Mouse (Mus musculus) MEL (cell line): ENCODE measurements around the gene Akap13. TPM values are rescaled to one million over a fixed set of nuclear protein-coding genes. Genes with fewer than 3 reads are reported as not detected.
A peak's percentile ranks its signal among the peaks of the same experiment; 100 is the strongest.

Experiments
- DNase-seq: peaks from one replicate; pipeline ENCODE4 v3.0.0; 2011; ENCODE audit warnings: low read depth, low spot score
- H3K27ac ChIP-seq: 2 replicates; pipeline ENCODE4 v1.5.1; 2012; ENCODE audit warnings: low read depth, mild to moderate bottlenecking, control low read depth, low read length, moderate library complexity; ENCODE audit not compliant: control insufficient read depth
- H3K27me3 ChIP-seq, 2 experiments: fragments of 150-350 bp in 1 of 2; sonication (generic) in 1 of 2; 2 replicates each; pipeline ENCODE4 v1.6.1; 2012; ENCODE audit warnings: low read length in 2 of 2, mild to moderate bottlenecking in 2 of 2, improper control_type of control experiment in 1 of 2, moderate library complexity in 1 of 2; ENCODE audit not compliant: insufficient read depth in 2 of 2, control insufficient read depth in 1 of 2
- H3K36me3 ChIP-seq, 2 experiments: 2 replicates each; pipeline ENCODE4 v1.6.1; 2012 to 2014; ENCODE audit warnings: low read length in 2 of 2, improper control_type of control experiment in 1 of 2, inconsistent platforms in 1 of 2, mild to moderate bottlenecking in 1 of 2; ENCODE audit not compliant: insufficient read depth in 2 of 2, control insufficient read depth in 1 of 2
- H3K4me1 ChIP-seq, 2 experiments: fragments of 150-350 bp in 1 of 2; sonication (generic) in 1 of 2; 2 replicates each; pipeline ENCODE4 v1.6.1; 2012; ENCODE audit warnings: low read length in 2 of 2, improper control_type of control experiment in 1 of 2, mild to moderate bottlenecking in 1 of 2; ENCODE audit not compliant: insufficient read depth in 2 of 2, control insufficient read depth in 1 of 2
- H3K4me3 ChIP-seq, 2 experiments: fragments of 150-350 bp in 1 of 2; sonication (generic) in 1 of 2; 2 replicates each; pipeline ENCODE4 v1.5.1; 2012; ENCODE audit warnings: low read depth in 2 of 2, low read length in 2 of 2, mild to moderate bottlenecking in 2 of 2, moderate library complexity in 2 of 2, control low read depth in 1 of 2, improper control_type of control experiment in 1 of 2; ENCODE audit not compliant: control insufficient read depth in 1 of 2, insufficient read depth in 1 of 2
- H3K79me2 ChIP-seq: 2 replicates; pipeline ENCODE4 v1.6.1; 2012; ENCODE audit warnings: mild to moderate bottlenecking, low read length, moderate library complexity; ENCODE audit not compliant: control insufficient read depth, poor library complexity, insufficient read depth
- H3K9ac ChIP-seq: 2 replicates; pipeline ENCODE4 v1.6.1; 2012; ENCODE audit warnings: low read depth, mild to moderate bottlenecking, control low read depth, low read length, moderate library complexity; ENCODE audit not compliant: control insufficient read depth, poor library complexity, severe bottlenecking
- H3K9me3 ChIP-seq: fragments of 150-350 bp; sonication (generic); replicated peaks from 2 replicates; pipeline ENCODE4 v1.6.1; 2012; ENCODE audit warnings: mild to moderate bottlenecking, low read length, improper control_type of control experiment, moderate library complexity; ENCODE audit not compliant: insufficient read depth
- BHLHE40 ChIP-seq: IDR thresholded peaks from 2 replicates; pipeline ENCODE4 v1.6.1; 2012; ENCODE audit warnings: low read depth, mild to moderate bottlenecking, inconsistent platforms, low read length, improper control_type of control experiment, borderline replicate concordance
- CHD2 ChIP-seq: IDR thresholded peaks from 2 replicates; pipeline ENCODE4 v1.6.1; 2011; ENCODE audit warnings: low read length, improper control_type of control experiment
- ELF1 ChIP-seq: IDR thresholded peaks from 2 replicates; pipeline ENCODE4 v1.6.1; 2014; ENCODE audit warnings: low read depth, mild to moderate bottlenecking, inconsistent platforms, low read length, improper control_type of control experiment, moderate library complexity
- EP300 ChIP-seq, 2 experiments: IDR thresholded peaks; 2 replicates each; pipeline ENCODE4 v1.6.1; 2011; ENCODE audit warnings: improper control_type of control experiment in 2 of 2, low read length in 2 of 2, low read depth in 1 of 2, mild to moderate bottlenecking in 1 of 2
- ETS1 ChIP-seq: IDR thresholded peaks from 2 replicates; pipeline ENCODE4 v1.6.1; 2012; ENCODE audit warnings: low read depth, mild to moderate bottlenecking, inconsistent platforms, low read length, improper control_type of control experiment, moderate library complexity
- GABPA ChIP-seq: IDR thresholded peaks from 2 replicates; pipeline ENCODE4 v1.6.1; 2012; ENCODE audit warnings: low read depth, mild to moderate bottlenecking, inconsistent platforms, low read length, improper control_type of control experiment, moderate library complexity
- GATA1 ChIP-seq: IDR thresholded peaks from 2 replicates; pipeline ENCODE4 v1.6.1; 2011; ENCODE audit warnings: low read depth, low read length, improper control_type of control experiment
- HCFC1 ChIP-seq: IDR thresholded peaks from 2 replicates; pipeline ENCODE4 v1.6.1; 2012; ENCODE audit warnings: low read depth, mild to moderate bottlenecking, inconsistent platforms, low read length, improper control_type of control experiment, moderate library complexity
- JUND ChIP-seq: IDR thresholded peaks from 2 replicates; pipeline ENCODE4 v1.6.1; 2011; ENCODE audit warnings: low read depth, mild to moderate bottlenecking, improper control_type of control experiment, low read length
- KAT2A ChIP-seq: conservative IDR thresholded peaks from 2 replicates; pipeline ENCODE4 v1.6.1; 2012; ENCODE audit warnings: low read depth, low read length, improper control_type of control experiment, inconsistent platforms
- MAFK ChIP-seq: IDR thresholded peaks from 2 replicates; pipeline ENCODE4 v1.6.1; 2011; ENCODE audit warnings: low read depth, mild to moderate bottlenecking, low read length, improper control_type of control experiment, borderline replicate concordance
- MAZ ChIP-seq: IDR thresholded peaks from 2 replicates; pipeline ENCODE4 v1.6.1; 2012; ENCODE audit warnings: low read depth, mild to moderate bottlenecking, inconsistent platforms, low read length, improper control_type of control experiment
- MEF2A ChIP-seq: IDR thresholded peaks from 2 replicates; pipeline ENCODE4 v1.6.1; 2014; ENCODE audit warnings: low read depth, mild to moderate bottlenecking, inconsistent platforms, low read length, improper control_type of control experiment; ENCODE audit not compliant: poor library complexity, insufficient replicate concordance, severe bottlenecking; ENCODE audit errors: extremely low read depth
- MXI1 ChIP-seq: IDR thresholded peaks from 2 replicates; pipeline ENCODE4 v1.6.1; 2011; ENCODE audit warnings: mild to moderate bottlenecking, low read depth, low read length, improper control_type of control experiment
- MYB ChIP-seq: IDR thresholded peaks from 2 replicates; pipeline ENCODE4 v1.6.1; 2011; ENCODE audit warnings: mild to moderate bottlenecking, low read depth, low read length, improper control_type of control experiment
- MYC ChIP-seq: IDR thresholded peaks from 2 replicates; pipeline ENCODE4 v1.6.1; 2011; ENCODE audit warnings: low read depth, mild to moderate bottlenecking, low read length, improper control_type of control experiment, moderate library complexity
- NELFE ChIP-seq: IDR thresholded peaks from 2 replicates; pipeline ENCODE4 v1.6.1; 2011; ENCODE audit warnings: low read depth, low read length, improper control_type of control experiment
- NRF1 ChIP-seq: IDR thresholded peaks from 2 replicates; pipeline ENCODE4 v1.6.1; 2014; ENCODE audit warnings: low read depth, mild to moderate bottlenecking, inconsistent platforms, low read length, improper control_type of control experiment, moderate library complexity; ENCODE audit not compliant: poor library complexity, insufficient read depth, severe bottlenecking
- POLR2A ChIP-seq, 2 experiments: IDR thresholded peaks; 2 replicates each; pipeline ENCODE4 v1.6.1; 2011 to 2012; ENCODE audit warnings: low read length in 2 of 2, mild to moderate bottlenecking in 2 of 2, control low read depth in 1 of 2, improper control_type of control experiment in 1 of 2, low read depth in 1 of 2, moderate library complexity in 1 of 2; ENCODE audit not compliant: control insufficient read depth in 1 of 2, insufficient read depth in 1 of 2, poor library complexity in 1 of 2
- RCOR1 ChIP-seq: IDR thresholded peaks from 2 replicates; pipeline ENCODE4 v1.6.1; 2012; ENCODE audit warnings: low read depth, mild to moderate bottlenecking, inconsistent platforms, low read length, improper control_type of control experiment
- SIN3A ChIP-seq: IDR thresholded peaks from 2 replicates; pipeline ENCODE4 v1.6.1; 2012; ENCODE audit warnings: low read length, improper control_type of control experiment, inconsistent platforms
- SMC3 ChIP-seq: IDR thresholded peaks from 2 replicates; pipeline ENCODE4 v1.6.1; 2011; ENCODE audit warnings: low read depth, low read length, improper control_type of control experiment
- TAL1 ChIP-seq: IDR thresholded peaks from 2 replicates; pipeline ENCODE4 v1.6.1; 2012; ENCODE audit warnings: mild to moderate bottlenecking, inconsistent platforms, low read length, moderate library complexity, mixed read lengths
- TBP ChIP-seq: IDR thresholded peaks from 2 replicates; pipeline ENCODE4 v1.8.0; 2011; ENCODE audit warnings: low read depth, low read length, improper control_type of control experiment
- TCF12 ChIP-seq: IDR thresholded peaks from 2 replicates; pipeline ENCODE4 v1.6.1; 2014; ENCODE audit warnings: low read depth, mild to moderate bottlenecking, inconsistent platforms, low read length, improper control_type of control experiment, moderate library complexity
- USF2 ChIP-seq, 2 experiments: IDR thresholded peaks; 2 replicates each; pipeline ENCODE4 v1.6.1; 2011 to 2012; ENCODE audit warnings: improper control_type of control experiment in 2 of 2, low read length in 2 of 2, borderline replicate concordance in 1 of 2, inconsistent platforms in 1 of 2, low read depth in 1 of 2, mild to moderate bottlenecking in 1 of 2; ENCODE audit not compliant: insufficient read depth in 1 of 2
- ZC3H11A ChIP-seq: IDR thresholded peaks from 2 replicates; pipeline ENCODE4 v1.6.1; 2012; ENCODE audit warnings: low read depth, mild to moderate bottlenecking, inconsistent platforms, low read length, improper control_type of control experiment
- ZKSCAN1 ChIP-seq: IDR thresholded peaks from 2 replicates; pipeline ENCODE4 v1.6.1; 2012; ENCODE audit warnings: low read depth, mild to moderate bottlenecking, inconsistent platforms, low read length, improper control_type of control experiment, moderate library complexity
- ZNF384 ChIP-seq: IDR thresholded peaks from 2 replicates; pipeline ENCODE4 v1.6.1; 2012; ENCODE audit warnings: low read depth, mild to moderate bottlenecking, inconsistent platforms, low read length, improper control_type of control experiment
- polyA plus RNA-seq, 2 experiments: library from polyadenylated mRNA; stranded (reverse) in 1 of 2; unstranded in 1 of 2; fragments of >175 nt in 1 of 2; fragments of >200 nt in 1 of 2; gene quantifications; 2 replicates each; pipeline versions ENCODE4 v1.2.1 to v1.2.4; 2012; ENCODE audit warnings: low replicate concordance in 2 of 2, low read depth in 1 of 2; ENCODE audit not compliant: insufficient read length in 2 of 2, insufficient read depth in 1 of 2, missing spikeins in 1 of 2
- total RNA-seq: library from RNA; depleted of rRNA; stranded (reverse); fragments of 300-350 nt; gene quantifications from 2 replicates; pipeline ENCODE4 v1.2.3, GENCODE M21; 2012

Akap13 gene
- total and polyA plus RNA-seq, 3 experiments = 4.1 to 4.5 TPM; not detected in 1

GRCm38 (mm10) chr7:75572127-75572526, 116.8 kb downstream of the Akap13 start:
- no peaks in the 10 kb centered on the region for H3K27me3 ChIP-seq
- no peaks in the 10 kb centered on the region for H3K9me3 ChIP-seq
- H3K9ac ChIP-seq = peak overlapping the region; percentile 15
- H3K79me2 ChIP-seq = no peaks in the 10 kb centered on the region; the same call in 1 of the 2 replicates
- peaks cover 0 to 38% of the 10 kb centered on the region in 2 experiments; a peak in 2 of 4 replicates for H3K36me3 ChIP-seq
- DNase-seq = peak; percentile 88
- H3K4me1 ChIP-seq = peaks cover 10 to 16% of the 10 kb centered on the region in 2 experiments
- peak overlapping the region; percentile 13 to 37; a peak in 3 of 4 replicates for H3K4me3 ChIP-seq
- peak overlapping the region; percentile 59 for H3K27ac ChIP-seq
- TF ChIP-seq RCOR1 (peak; percentile 71), SIN3A (peak; percentile 36; the same call in 1 of the 2 replicates), TCF12 (0 out of 2 replicates have a peak, but pooled peaks have one; percentile 20), ELF1 (peak; percentile 71), GABPA (no peak), ETS1 (peak; percentile 54; the same call in 1 of the 2 replicates), SMC3 (0 out of 2 replicates have a peak, but pooled peaks have one; percentile 5), GATA1 (peak; percentile 60), NELFE (peak; percentile 37; the same call in 1 of the 2 replicates), BHLHE40 (no peak), MAZ (0 out of 2 replicates have a peak, but pooled peaks have one; percentile 52), MAFK (0 out of 2 replicates have a peak, but pooled peaks have one; percentile 29), JUND (peak; percentile 50; the same call in 1 of the 2 replicates), ZC3H11A (0 out of 2 replicates have a peak, but pooled peaks have one; percentile 5), NRF1 (no peak), KAT2A (0 out of 2 replicates have a peak, but pooled peaks have one; percentile 26), TAL1 (no peak), TBP (0 out of 2 replicates have a peak, but pooled peaks have one; percentile 21), MXI1 (no peak), MEF2A (no peak), HCFC1 (peak; percentile 71), MYC (peak; percentile 52), ZKSCAN1 (0 out of 2 replicates have a peak, but pooled peaks have one; percentile 43), MYB (peak; percentile 57), CHD2 (no peak), USF2 (IDR thresholded peaks at IDR 0.05; ENCODE audit: borderline replicate concordance in 1 of 2, insufficient read depth in 1 of 2, low read depth in 1 of 2, low read length in 2 of 2) (no peak), POLR2A (IDR thresholded peaks at IDR 0.05; ENCODE audit: control insufficient read depth in 1 of 2, insufficient read depth in 1 of 2, low read depth in 1 of 2, low read length in 2 of 2, poor library complexity in 1 of 2) (no peak; a peak in 1 of 4 replicates), EP300 (IDR thresholded peaks at IDR 0.05; ENCODE audit: low read depth in 1 of 2, low read length in 2 of 2) (peak; percentile 61 to 68), ZNF384 (peak; percentile 92)
- TF ChIP-seq, all 39 proteins: peak for 20
